ENCODE assay signal across 1 mouse cellular context in the genomic region with DNA sequence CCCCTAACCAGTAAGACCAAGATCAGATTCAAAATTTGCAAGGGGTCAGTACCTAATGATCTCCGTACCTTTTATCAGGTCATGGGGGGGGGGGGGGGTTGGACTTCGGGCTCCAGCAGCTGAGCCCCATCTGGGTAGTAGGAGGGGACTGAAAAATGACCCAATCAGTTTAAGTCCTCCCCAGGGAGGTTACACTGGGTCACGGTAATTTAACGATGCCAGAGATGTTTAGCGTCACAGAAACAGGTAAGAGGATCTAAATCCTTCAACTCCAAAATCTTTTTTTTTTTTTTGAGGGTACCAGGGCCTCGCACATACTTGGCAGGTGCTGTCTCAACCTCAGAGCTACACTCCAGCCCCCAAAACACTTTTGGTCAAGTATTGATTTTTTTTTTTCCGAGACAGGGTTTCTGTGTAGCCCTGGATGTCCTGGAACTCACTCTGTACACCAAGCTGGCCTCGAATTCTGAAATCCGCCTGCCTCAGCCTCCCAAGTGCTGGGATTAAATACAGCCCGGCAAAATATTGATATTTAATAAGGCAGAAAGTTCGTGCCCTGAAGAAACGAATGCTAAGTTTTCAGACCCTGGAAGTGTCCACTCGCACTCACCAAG.
TF ChIP-seq lines count a peak whose summit lies in the region.

No protein-coding gene starts in this region.

TF ChIP-seq in CH12.LX, 34 proteins besides CTCF, POLR2A, EP300 and RAD21 (continued from another document):
- TF ChIP-seq POLR2AphosphoS2 (IDR thresholded peaks at IDR 0.05; ENCODE audit: low read depth, low read length) (no peak), NRF1 (IDR thresholded peaks at IDR 0.05; ENCODE audit: low read depth, low read length) (no peak), ETS1 (conservative IDR thresholded peaks at IDR 0.05; ENCODE audit: low read depth, low read length) (no peak), USF1 (IDR thresholded peaks at IDR 0.05; ENCODE audit: low read depth, low read length) (no peak), IRF4 (IDR thresholded peaks at IDR 0.05; ENCODE audit: low read depth, low read length) (no peak), HCFC1 (IDR thresholded peaks at IDR 0.05; ENCODE audit: low read depth, low read length) (no peak), TCF12 (IDR thresholded peaks at IDR 0.05; ENCODE audit: low read depth, low read length) (no peak), SIN3A (IDR thresholded peaks at IDR 0.05; ENCODE audit: low read length) (no peak; the same call in 1 of the 2 replicates), GABPA (IDR thresholded peaks at IDR 0.05; ENCODE audit: insufficient replicate concordance, low read depth, low read length) (no peak)
